Mouse (Mus musculus): ENCODE results near the gene Ccdc12. TPM values are rescaled to one million over a fixed set of nuclear protein-coding genes. Genes with fewer than 3 reads are reported as not detected.

The Ccdc12 gene
- polyA plus RNA-seq, 1 experiment from 2014 or later = 138 TPM

DNA sequence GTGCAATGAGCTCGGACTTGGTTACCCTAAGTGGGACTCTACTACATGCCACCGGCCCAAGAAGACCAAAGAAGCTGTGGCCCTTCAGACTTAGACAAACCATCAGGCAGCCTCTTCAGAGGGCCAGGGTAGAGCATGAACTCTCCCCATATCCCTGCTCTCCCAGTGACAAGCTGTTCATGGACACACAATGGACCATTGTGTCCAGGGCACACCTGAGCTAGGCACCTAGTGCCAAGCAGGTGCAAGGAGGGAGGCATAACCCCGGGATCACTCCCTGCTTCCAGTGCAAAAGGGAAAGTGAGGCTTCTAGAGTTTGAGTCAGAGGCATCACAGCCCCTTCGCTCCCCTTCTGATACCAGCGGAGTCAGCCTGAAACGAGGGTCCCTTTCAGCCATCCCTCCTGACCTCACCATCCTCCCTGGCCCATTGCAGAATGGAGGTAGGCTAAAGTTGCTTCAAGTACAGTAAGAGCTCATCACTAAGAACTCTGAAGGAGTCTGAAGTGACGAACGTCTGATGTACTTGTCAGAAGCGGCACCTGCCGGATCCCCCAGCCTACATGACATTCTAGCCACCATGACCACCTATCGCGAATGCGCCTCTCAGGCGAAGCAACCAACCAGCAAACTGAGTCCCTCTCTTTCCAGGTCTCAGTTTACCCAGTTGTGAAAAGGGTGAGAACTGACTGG lies 3.2 kb upstream of the Ccdc12 start:
- Histone ChIP-seq H3K36me3 (ENCODE audit: control insufficient read depth, insufficient read depth, low read length) (no peaks in the 10 kb centered on the region), H3K27me3 (ENCODE audit: control insufficient read depth, insufficient read depth, low read length) (peaks cover 15% of the 10 kb centered on the region), H3K4me3 (ENCODE audit: low read depth, low read length) (peak overlapping the region; percentile 58), H3K4me1 (ENCODE audit: control insufficient read depth, insufficient read depth, low read length) (peaks cover 13% of the 10 kb centered on the region), H3K9ac (replicated peaks; ENCODE audit: low read depth, low read length) (peak overlapping the region; percentile 30; the same call in 1 of the 2 replicates), H3K9me3 (ENCODE audit: control insufficient read depth, low read depth, low read length) (no peaks in the 10 kb centered on the region), H3K4me2 (replicated peaks; ENCODE audit: low read depth, low read length) (peak overlapping the region; percentile 95), H3K27ac (ENCODE audit: low read length) (no peak overlapping the region)
- ATAC-seq (ENCODE audit: insufficient number of reproducible peaks, insufficient read depth, low FRiP score, low read depth) = no peak
- 20% methylated on average over 14 of the region's 14 CpGs for WGBS

DNA sequence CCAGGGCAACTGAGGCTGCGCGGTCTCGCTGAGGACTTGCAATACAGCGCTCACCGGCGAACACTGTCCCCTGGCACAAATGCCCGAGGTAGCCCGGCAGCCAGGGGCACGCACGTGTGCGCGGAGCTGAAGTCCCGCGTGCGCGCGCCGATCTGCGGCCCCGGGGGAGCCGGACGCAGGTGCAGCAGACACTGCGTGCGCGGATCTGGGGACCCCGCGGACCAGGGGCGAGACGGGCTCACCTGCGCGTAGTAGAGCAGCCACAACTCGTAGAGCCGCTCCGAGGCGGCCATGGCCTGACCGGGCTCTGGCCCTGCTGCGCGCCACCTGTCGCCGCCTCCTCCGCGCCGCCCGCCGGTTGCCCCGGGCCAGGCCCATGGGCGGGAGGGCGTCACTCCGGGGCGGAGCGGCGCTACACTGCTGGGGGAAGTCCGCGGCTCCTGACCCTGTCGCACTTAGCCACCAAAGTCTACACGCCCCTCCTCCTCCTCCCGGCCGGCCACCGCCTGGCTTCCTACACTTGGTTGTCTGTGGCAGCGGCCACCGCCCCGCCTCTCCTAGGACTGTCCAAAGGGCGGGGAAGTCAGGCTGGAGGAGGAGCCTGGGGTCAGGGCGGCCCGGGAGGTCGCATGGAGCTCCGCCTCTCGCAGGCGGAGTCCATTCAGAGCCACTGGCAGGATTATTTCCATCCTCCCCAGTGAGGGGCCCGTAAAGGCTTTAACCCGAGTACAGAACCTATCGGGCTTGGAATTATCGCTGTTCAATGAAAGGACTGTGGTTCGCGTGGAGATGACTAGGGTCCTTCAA lies 2.4 kb upstream of the Ccdc12 start, which contains the start of gene Nbeal2:
Nbeal2 (minus strand) TSS at position 507 of the 807 bp plus-strand sequence.
- H3K9me3 ChIP-seq (ENCODE audit: control insufficient read depth, low read depth, low read length) = no peaks in the 10 kb centered on the region
- H3K27me3 ChIP-seq (ENCODE audit: control insufficient read depth, insufficient read depth, low read length) = peaks cover 15% of the 10 kb centered on the region
- H3K27ac ChIP-seq (ENCODE audit: low read length) = peak within 1 kb of the TSS; percentile 44; the same call in 1 of the 2 replicates
- peak; percentile 88 for ATAC-seq (ENCODE audit: insufficient number of reproducible peaks, insufficient read depth, low FRiP score, low read depth)
- peak within 1 kb of the TSS; percentile 58 for H3K4me3 ChIP-seq (ENCODE audit: low read depth, low read length)
- H3K9ac ChIP-seq (replicated peaks; ENCODE audit: low read depth, low read length) = peak within 1 kb of the TSS; percentile 30; the same call in 1 of the 2 replicates
- under 1% methylated on average over 62 of the region's 75 CpGs for WGBS
- H3K4me1 ChIP-seq (ENCODE audit: control insufficient read depth, insufficient read depth, low read length) = peaks cover 13% of the 10 kb centered on the region
- peak within 1 kb of the TSS; percentile 95 for H3K4me2 ChIP-seq (replicated peaks; ENCODE audit: low read depth, low read length)
- H3K36me3 ChIP-seq (ENCODE audit: control insufficient read depth, insufficient read depth, low read length) = no peaks in the 10 kb centered on the region

DNA sequence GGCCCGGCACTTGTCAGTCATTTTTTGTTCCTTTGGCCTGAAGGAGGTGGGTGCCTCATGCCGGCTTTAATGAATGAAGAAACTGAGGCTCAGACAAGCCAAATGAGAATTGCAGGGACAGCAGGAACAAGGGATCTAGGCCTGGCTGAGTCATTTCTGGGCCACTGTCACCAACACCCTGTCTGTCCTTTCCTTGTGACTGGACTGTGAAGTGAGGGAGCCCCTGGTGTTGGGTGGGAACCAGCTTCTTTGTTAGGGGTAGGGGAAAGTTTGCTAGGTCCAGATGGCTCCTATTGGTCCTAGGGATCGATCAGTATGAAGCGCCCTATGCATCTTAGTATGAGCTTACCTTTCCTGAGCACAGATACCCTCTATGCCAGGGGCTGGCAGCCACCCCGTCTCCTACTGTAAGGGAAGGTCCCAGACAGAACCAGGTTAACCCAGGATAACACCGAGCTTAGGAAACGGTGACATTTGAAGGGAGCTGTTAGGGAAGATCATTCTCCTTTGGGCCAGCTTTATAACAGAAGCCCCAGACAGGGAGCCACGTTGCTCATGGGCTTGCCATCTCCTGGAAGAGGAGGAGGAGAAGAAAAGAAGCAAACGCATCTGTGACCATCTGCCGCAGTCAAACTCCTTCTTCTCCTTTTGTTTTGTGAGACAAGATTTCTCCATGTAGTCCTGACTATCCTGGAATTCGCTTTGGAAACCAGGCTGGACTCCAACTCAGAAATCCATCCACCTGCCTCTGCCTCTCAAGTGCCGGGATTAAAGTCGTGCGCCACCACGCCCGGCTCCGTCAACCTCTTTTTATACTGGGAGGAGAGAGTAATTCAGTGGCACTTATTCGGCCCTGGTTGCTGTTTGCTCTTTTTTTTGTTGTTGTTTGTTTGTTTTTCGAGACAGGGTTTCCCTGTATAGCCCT lies 1.3 kb upstream of the Ccdc12 start:
- Histone ChIP-seq H3K4me3 (ENCODE audit: low read depth, low read length) (no peak overlapping the region), H3K4me1 (ENCODE audit: control insufficient read depth, insufficient read depth, low read length) (peaks cover 13% of the 10 kb centered on the region), H3K36me3 (ENCODE audit: control insufficient read depth, insufficient read depth, low read length) (no peaks in the 10 kb centered on the region)

DNA sequence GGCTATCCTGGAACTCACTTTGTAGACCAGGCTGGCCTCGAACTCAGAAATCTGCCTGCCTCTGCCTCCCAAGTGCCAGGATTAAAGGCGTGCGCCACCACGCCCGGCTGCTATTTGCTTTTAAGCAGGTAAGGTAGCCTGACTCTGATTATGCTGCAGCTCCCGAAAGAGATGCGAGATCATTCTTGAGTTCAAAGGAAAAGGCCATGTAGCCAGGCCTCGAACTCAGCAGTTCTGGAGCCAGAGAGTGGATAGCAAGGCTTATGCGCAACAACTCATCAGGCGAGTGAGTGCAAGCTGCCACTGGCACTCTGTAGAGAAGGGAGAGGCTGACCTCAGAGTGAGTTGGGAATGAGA lies 674 bp upstream of the Ccdc12 start:
- WGBS = 78% methylated on average over 10 of the region's 10 CpGs

More for the DNA sequence above, 1.3 kb upstream of the Ccdc12 start:
- H3K27ac ChIP-seq (ENCODE audit: low read length) = no peak overlapping the region
- no peaks in the 10 kb centered on the region for H3K9me3 ChIP-seq (ENCODE audit: control insufficient read depth, low read depth, low read length)
- peaks cover 15% of the 10 kb centered on the region for H3K27me3 ChIP-seq (ENCODE audit: control insufficient read depth, insufficient read depth, low read length)
- no peak for ATAC-seq (ENCODE audit: insufficient number of reproducible peaks, insufficient read depth, low FRiP score, low read depth)
- peak overlapping the region; percentile 95; the same call in 1 of the 2 replicates for H3K4me2 ChIP-seq (replicated peaks; ENCODE audit: low read depth, low read length)
- 84% methylated on average over 19 of the region's 19 CpGs for WGBS
- H3K9ac ChIP-seq (replicated peaks; ENCODE audit: low read depth, low read length) = no peak overlapping the region

DNA sequence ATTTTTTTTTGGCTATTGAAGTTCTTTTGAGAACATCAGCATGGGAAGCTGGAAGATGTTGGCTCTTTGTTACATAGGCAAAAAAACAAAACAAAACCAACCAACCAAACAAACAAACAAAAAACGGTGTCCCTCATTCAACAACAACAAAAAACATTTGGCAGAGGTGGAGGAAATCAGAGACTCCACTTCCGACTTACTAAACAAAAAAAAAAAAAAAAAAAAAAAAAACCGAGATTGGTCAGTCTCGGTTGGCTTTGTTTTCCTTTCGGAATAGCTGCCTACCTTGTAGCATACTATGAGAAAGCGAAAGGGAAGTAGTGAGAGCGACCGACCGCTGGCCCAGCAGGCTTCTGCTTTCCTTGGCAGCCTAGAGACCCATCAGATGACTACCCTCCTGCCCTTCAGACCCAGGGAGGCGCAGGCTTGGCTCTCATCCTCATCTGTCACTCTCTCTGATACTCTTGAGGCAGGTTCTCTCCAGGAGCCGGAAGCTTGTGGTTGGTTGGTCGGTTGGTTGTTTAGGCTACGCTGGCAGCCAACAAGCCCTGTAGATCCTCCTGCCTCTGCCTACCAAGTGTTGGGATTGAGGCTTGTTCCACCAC lies 1.3 kb downstream of the Ccdc12 start:
- Histone ChIP-seq H3K9me3 (ENCODE audit: control insufficient read depth, low read depth, low read length) (no peaks in the 10 kb centered on the region), H3K36me3 (ENCODE audit: control insufficient read depth, insufficient read depth, low read length) (no peaks in the 10 kb centered on the region), H3K9ac (replicated peaks; ENCODE audit: low read depth, low read length) (peak overlapping the region; percentile 52; the same call in 1 of the 2 replicates), H3K4me3 (ENCODE audit: low read depth, low read length) (peak overlapping the region; percentile 50; the same call in 1 of the 2 replicates), H3K27ac (ENCODE audit: low read length) (no peak overlapping the region), H3K4me2 (replicated peaks; ENCODE audit: low read depth, low read length) (peak overlapping the region; percentile 48), H3K4me1 (ENCODE audit: control insufficient read depth, insufficient read depth, low read length) (peaks cover 8% of the 10 kb centered on the region), H3K27me3 (ENCODE audit: control insufficient read depth, insufficient read depth, low read length) (0 out of 2 replicates have a peak, but pooled peaks cover 7% of the 10 kb centered on the region)
- WGBS = 80% methylated on average over 13 of the region's 13 CpGs
- ATAC-seq (ENCODE audit: insufficient number of reproducible peaks, insufficient read depth, low FRiP score, low read depth) = no peak

More for the DNA sequence above, 674 bp upstream of the Ccdc12 start:
- Histone ChIP-seq H3K4me1 (ENCODE audit: control insufficient read depth, insufficient read depth, low read length) (peaks cover 13% of the 10 kb centered on the region), H3K27me3 (ENCODE audit: control insufficient read depth, insufficient read depth, low read length) (peaks cover 15% of the 10 kb centered on the region), H3K4me3 (ENCODE audit: low read depth, low read length) (peak overlapping the region; percentile 50), H3K36me3 (ENCODE audit: control insufficient read depth, insufficient read depth, low read length) (no peaks in the 10 kb centered on the region), H3K4me2 (replicated peaks; ENCODE audit: low read depth, low read length) (peak overlapping the region; percentile 75), H3K27ac (ENCODE audit: low read length) (peak overlapping the region; percentile 75), H3K9me3 (ENCODE audit: control insufficient read depth, low read depth, low read length) (no peaks in the 10 kb centered on the region), H3K9ac (replicated peaks; ENCODE audit: low read depth, low read length) (no peak overlapping the region)
- ATAC-seq (ENCODE audit: insufficient number of reproducible peaks, insufficient read depth, low FRiP score, low read depth) = no peak

DNA sequence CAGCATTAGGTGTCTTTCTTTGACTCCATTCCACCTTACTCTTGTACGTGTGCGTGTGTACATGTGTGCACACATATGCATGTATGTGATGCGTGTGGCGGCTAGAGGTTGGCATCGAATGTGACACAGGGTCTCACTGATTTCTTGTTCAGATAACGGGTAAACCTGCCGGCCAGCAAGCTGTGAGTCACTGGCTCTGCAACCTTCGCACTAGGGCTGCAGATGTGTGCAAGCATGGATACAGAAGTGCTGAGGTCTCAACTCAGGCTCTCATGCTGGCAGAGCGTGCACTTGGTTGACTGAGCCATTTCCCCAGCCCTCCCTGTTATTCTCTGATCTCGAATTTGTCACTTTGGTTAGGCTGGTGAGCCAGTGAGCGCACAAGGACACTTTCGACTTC lies 3.2 kb downstream of the Ccdc12 start:
- Histone ChIP-seq H3K36me3 (ENCODE audit: control insufficient read depth, insufficient read depth, low read length) (no peaks in the 10 kb centered on the region), H3K9me3 (ENCODE audit: control insufficient read depth, low read depth, low read length) (no peaks in the 10 kb centered on the region), H3K4me2 (replicated peaks; ENCODE audit: low read depth, low read length) (no peak overlapping the region), H3K9ac (replicated peaks; ENCODE audit: low read depth, low read length) (no peak overlapping the region), H3K4me3 (ENCODE audit: low read depth, low read length) (no peak overlapping the region), H3K4me1 (ENCODE audit: control insufficient read depth, insufficient read depth, low read length) (peaks cover 5% of the 10 kb centered on the region; the same call in 1 of the 2 replicates), H3K27ac (ENCODE audit: low read length) (no peak overlapping the region), H3K27me3 (ENCODE audit: control insufficient read depth, insufficient read depth, low read length) (no peaks in the 10 kb centered on the region)
- ATAC-seq (ENCODE audit: insufficient number of reproducible peaks, insufficient read depth, low FRiP score, low read depth) = no peak
- WGBS = 87% methylated on average over 12 of the region's 12 CpGs

DNA sequence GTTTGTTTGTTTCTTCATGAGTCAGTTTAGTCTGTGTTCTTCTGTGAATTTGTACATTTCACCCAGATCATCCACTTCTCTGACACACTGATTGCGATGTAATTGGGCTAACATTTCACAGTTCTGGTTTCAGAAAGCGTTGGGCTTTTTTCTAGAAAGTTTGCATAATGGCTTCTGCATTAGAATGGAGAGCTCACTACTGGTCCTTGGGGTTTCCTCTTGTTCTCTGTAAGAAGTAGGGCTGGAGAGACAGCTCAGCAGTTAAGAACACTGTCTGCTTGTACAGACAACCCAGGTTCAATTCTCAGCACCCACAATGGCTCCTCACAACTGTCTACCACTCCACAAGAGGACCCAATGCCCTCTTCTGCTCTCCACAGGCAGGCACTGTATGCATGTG lies 3.9 kb downstream of the Ccdc12 start:
- ATAC-seq (ENCODE audit: insufficient number of reproducible peaks, insufficient read depth, low FRiP score, low read depth) = no peak
- H3K4me1 ChIP-seq (ENCODE audit: control insufficient read depth, insufficient read depth, low read length) = peaks cover 5% of the 10 kb centered on the region; the same call in 1 of the 2 replicates
- no peaks in the 10 kb centered on the region for H3K9me3 ChIP-seq (ENCODE audit: control insufficient read depth, low read depth, low read length)
- H3K27ac ChIP-seq (ENCODE audit: low read length) = no peak overlapping the region
- H3K9ac ChIP-seq (replicated peaks; ENCODE audit: low read depth, low read length) = no peak overlapping the region
- 89% methylated on average over 2 of the region's 2 CpGs for WGBS
- H3K27me3 ChIP-seq (ENCODE audit: control insufficient read depth, insufficient read depth, low read length) = no peaks in the 10 kb centered on the region
- H3K36me3 ChIP-seq (ENCODE audit: control insufficient read depth, insufficient read depth, low read length) = no peaks in the 10 kb centered on the region
- H3K4me2 ChIP-seq (replicated peaks; ENCODE audit: low read depth, low read length) = no peak overlapping the region
- no peak overlapping the region for H3K4me3 ChIP-seq (ENCODE audit: low read depth, low read length)
